Mouse (Mus musculus): ENCODE measurements around the gene Kcnk15.
A peak's percentile ranks its signal among the peaks of the same experiment; 100 is the strongest.

GRCm38 (mm10) chr2:163826494-163826893 lies 27.0 kb upstream of the Kcnk15 start:
- TF ChIP-seq CTCF (IDR thresholded peaks at IDR 0.05; ENCODE audit: control insufficient read depth, insufficient read depth, insufficient read length) (no peak), USF1 (IDR thresholded peaks at IDR 0.05; ENCODE audit: low read depth) (peak; percentile 86), CEBPB (IDR thresholded peaks at IDR 0.05; ENCODE audit: low read depth) (no peak), MYOD1 (IDR thresholded peaks at IDR 0.05; ENCODE audit: control insufficient read depth, insufficient read length, low read depth) (no peak)
